Mouse (Mus musculus): ENCODE measurements around the gene Morn1.

The Morn1 gene

DNA sequence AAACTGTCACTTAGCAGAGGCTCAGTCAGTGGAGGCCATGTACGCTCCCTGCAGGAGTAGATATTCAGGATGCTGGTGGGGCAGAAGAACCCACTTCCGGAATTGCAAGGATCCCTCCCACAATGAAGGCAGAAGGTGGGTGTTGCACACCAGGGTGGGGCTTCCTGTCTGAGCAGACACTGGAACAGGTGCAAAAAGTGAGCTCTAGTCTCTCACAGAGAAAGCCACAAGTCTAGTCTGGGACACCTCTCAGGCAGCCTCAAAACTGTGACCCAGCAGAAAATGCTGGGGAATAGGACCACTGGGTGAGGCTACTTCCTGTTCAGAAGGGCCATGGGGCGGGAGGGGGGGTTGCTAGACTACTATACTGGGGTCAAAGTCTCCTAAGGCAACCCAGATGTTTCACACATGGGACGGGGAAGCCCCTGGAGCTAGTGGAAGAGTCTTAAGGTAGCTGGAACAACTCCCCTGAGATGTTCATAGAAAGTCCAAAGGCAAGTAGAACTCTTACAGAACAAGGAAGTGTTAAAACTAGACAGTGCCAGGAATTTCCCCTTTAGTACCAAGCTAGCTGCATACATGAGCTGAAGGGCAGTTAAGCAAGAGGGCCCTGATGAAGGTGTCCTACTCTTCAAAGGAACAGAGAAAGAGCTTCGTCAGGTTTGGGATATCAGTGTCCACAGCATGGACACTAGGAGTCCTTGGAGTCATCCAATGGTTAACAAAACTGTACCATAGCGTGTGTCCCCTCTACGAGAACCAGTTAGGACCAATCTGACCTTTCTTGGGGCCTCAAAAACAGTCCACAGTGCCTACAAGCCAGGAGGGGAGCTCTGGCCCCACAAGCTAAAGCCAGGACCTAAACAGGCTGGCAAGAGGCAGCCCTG is 76.3 kb downstream of the Morn1 start:
- DNase-seq (ENCODE audit: low spot score), result no peak

DNA sequence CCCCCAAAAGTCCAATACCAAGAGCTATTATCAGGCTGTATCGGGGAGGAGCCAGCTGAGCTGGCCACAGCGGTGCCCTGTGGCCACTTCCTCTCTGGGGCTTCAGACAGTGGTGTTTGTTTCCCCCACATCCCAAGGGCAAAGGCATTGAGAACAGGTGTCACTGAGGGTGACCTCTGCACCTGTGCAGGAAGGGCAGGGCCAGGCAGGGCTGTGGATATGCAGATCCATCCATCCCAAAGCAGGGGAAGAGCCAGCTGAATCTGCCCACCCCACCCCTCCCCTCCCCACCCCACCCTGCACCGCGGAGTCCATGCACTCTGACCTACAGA is 76.9 kb downstream of the Morn1 start:
- DNase-seq (ENCODE audit: low spot score), result no peak

DNA sequence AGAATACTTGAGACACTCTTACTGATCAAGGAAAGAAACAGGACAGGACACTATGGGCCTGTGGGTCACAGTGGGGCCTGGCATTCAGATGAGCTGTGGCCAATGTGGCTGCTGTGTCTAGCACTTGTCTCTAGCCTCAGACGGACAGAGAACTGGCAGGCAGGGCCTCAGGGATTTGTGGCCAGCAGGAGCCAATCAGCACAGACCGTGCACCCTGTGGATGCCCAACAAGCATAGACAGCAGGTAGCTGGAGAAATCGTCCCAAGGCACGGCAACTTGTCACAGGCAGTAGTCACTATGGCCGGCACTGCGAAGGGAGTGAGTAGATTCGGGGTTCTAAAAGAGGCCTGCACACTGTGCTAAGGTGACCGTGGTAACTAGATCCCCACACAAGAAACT is 77.3 kb downstream of the Morn1 start:
- no peak for DNase-seq (ENCODE audit: low spot score)

DNA sequence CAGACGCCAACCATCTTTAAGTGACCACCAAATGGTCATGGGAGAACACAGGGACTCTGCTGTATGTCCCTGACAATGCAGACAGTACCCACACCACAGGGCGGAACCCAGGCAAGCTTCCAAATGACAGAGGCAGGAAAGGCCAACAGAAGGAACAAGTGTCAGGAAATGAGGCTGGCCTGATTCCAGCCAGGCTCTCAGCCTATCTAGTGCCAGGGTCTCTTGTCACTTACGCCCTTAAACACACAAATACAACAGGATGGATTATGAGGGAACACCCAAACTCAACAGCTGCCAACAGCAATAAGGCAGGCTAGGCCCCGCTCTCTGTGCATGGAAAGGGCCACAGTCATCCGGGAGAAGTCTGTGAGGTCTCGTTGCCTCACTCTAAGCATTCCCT is 78.2 kb downstream of the Morn1 start:
- peak; percentile 69 for DNase-seq (ENCODE audit: low spot score)

DNA sequence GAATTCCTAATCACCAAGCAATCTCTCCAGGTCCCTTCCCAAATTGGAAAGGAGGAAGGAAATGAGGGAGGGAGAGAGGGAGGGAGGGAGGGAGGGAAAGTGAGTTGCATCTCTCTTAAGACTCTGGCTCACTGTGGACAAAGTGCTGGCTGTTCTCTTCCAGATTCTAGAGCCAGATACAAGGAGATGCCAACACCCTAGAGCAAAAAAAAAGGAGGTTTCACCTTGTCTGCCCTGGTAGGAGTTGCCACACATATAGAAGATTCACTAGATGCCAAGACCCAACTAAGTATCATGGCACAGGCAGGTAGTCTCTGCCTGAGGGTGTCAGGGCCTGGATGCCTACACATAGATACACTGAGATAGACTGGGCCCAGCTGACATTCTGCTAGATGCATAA is 79.5 kb downstream of the Morn1 start:
- DNase-seq (ENCODE audit: low spot score), result no peak

DNA sequence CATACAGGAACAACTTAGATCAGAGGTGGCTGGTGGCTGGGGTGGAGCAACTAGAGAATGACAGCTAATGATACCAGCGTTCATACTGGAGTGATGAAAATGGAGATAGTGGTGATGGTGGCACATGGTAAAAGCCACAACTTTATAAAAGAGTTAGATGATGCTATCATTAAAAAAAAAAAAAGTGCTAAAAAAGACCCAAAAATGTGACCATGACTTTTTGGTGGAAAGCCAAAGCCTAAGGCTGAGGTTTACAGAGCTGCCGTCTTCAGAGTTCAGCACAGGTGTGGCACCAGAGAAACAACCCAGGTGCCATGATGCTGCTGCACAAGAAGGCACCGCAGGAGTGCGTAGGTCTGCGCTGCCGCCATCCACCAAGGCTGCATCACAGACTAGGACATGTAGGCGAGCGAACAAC is 82.5 kb downstream of the Morn1 start:
- no peak for DNase-seq (ENCODE audit: low spot score)

DNA sequence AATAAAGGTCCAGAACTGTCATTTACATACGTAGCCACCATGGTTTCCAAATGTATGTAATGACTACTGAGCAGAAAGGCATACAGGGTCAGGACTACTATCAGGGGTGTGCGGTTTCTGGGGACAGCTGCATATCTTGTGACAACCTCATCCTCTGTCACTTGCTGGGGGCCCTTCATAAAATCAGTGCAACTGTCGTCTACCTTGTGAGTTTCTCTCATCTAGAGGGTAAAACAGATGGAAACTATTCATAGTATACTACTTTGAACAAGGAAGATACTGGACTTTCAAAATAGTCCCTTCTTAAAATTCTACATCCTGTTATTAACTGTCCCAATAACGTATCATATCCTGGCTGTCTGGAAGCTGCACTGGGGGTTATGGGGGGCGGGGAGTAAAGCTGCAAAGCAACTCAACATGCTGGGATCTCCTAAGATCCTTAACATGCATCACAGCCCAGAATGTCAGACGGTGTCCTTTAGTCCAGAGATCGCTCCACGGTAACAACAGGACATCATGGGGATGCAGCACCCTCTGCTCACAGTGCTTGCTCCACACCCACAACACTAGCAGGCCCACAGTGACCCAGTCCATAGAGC is 84.3 kb downstream of the Morn1 start:
- DNase-seq (ENCODE audit: low spot score), result no peak

DNA sequence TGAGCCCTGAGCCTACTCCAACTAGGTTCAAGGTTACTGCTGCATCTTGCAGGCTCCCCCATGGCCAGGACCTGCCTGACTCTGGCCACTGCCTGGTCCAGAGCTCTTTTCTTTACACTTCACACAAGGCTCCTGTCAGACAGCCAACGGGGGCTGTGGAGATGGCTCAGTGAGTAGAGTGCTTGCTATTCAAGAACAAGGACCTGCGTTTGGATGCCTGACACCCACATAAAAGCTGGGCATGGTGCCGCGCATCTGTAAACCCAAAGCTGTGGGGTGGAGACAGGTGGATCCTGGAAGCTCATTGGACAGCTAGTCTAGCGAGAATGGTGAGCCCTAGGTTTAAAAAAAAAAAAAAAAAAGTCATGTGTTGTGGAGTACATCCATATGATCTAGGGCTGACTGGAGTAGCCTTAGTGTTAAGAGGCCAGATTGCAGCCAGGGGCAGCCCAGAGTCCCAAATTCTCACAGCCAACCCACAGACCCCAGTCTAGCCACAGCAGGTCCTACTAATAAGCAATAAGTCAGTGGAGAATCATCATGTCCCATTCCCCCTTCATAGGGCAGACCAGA is 85.7 kb downstream of the Morn1 start:
- no peak for DNase-seq (ENCODE audit: low spot score)

DNA sequence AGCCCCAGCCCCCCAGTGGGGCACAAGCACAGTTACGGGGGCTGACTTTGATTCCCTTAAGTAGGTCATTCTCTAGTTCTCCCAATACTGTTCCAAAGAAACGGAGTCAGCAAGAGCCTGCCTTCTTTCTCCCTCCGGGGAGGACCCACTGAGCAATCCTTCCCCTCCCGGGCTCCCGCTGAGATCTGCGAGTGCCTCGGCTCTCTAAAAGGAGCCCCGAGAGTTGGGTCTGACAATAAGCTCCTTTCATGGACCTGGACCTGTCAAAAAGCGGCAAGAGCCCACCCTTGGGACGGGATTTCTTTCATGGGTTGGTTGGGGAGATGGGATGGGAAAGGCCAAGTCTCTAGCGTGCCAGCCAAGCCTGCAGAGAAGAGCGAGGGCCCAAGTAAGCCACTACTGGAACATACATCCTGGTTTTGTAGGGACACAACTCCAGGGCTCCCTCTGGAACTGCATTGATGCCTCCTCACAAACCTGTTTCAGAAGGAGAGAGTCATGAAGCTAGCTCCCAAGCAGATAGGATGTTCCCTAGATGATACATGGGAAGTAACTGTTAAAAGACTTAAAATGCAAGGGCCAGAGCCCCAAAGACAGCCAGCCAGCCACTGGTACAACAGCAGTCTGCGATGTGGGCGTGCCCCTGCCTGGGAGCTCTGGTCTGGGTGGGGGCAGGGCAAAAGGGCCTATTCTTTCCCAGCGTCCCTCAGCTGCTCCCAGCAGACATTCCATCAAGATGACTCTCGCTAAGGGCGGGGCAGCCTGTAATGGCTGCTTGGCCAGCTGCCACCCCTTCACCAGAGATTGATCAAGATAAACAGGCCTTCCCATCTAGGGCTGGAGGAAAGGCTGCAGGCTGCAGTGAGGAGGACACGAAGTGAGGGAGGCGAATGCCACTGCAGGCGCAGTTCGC is 86.8 kb downstream of the Morn1 start:
- DNase-seq (ENCODE audit: low spot score), result peak; percentile 86

DNA sequence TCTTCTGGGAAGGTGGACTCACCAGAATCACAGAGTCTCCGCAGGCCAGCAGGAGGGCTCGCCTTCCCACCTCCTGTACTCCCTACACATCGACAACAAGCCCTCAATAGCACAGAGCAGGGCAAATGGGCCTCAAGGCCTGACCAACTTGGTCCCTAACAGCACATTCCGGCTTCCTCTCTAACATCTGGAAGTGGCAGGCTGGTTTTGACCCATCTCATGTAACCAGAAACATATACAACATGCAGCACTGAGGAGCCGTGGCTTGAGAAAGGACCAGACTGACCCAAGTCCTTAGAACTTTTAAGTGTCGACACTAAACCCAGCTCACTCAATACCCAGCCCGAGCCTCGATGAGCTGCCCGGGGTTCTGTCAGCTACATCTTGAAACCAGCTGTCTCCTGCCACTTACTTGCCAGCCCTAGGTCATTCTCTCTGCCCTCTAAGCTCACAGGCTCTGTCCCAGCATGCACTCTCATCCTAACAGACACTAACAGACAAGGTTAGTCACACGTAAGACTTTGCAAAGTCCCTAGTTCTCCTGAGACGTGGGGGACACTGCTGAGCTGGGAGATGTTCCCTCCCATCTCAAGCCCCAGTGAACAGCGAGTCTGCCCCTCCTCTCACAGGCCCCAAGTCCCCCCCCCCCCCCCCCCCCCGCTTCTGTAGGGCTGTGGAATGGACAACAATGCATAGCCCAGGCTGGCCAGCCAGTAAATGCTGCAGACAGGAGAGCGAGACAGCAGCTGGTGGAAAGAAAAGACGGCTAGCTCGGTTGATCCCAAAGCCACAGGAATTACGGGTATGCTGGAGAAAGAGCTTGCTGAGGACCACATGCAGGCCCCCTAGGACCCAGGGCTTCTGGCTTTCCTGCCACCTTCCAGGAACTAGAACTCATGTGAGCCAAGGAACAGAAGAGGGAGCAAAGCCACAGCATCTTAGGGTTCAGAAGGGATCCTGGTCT is 87.7 kb downstream of the Morn1 start:
- no peak for DNase-seq (ENCODE audit: low spot score)

DNA sequence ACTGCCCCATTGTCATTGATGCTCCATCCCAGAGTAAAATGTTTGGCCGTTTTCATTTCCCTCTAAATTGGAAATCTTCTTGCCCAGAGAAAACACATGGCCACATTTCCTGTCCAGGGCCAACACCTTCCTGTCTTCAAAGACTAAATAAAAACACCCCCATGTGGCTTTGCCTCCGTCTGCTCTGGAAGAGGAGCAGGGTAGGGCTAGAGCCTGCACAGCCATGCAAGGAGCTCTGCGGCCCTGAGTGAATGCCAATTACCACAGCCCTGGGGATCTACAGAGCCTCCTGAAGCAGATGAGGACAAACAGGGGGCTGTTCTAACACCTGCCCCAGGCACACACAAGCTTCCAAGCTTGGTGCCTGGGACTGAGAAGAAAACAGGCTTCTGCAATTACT is 89.8 kb downstream of the Morn1 start:
- no peak for DNase-seq (ENCODE audit: low spot score)

DNA sequence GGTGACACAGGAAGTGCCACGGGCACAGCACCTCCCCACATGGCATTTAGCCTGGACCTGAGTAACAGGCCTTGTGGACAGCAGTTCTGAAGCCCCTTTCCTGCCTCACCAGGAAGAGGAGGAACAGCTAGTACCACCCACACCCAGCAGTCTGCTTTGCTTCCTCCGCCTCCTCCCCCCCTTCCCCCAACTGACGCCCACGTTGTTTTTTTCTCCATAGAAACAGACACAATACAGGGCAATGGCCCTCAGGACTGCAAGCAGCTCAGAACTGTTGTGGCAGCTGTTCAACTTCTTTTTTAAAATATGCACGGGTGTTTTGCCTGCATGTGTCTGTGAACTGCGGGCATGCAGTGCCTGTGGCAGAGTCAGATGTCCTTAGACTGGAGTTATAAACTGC is 91.9 kb downstream of the Morn1 start:
- peak; percentile 60 for DNase-seq (ENCODE audit: low spot score)

DNA sequence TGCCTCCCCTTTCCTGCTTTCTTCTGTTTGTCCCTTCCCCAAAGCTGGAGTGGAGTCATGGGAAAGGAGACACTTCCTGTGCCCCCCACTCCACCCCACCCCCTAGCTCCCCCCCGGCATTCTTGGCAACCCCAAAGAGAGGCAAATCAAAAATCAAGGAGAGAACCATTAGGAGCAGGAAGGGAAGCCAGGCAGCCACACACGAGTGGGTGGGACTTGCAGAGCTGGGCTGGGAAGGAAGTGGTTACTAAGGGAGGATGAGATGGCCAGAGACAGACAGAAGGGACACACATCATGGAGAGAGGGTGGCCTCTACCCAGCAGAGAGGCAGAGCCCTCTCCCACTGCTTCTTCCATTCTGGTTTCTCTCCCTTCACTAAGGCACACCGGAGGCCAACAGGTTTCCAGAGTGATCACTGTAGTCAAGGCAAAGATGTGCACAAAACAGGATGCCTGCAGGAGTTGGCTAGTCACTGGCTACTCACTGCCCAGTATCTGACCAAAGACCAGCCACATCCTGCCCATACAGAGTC is 92.7 kb downstream of the Morn1 start:
- DNase-seq (ENCODE audit: low spot score), result no peak

DNA sequence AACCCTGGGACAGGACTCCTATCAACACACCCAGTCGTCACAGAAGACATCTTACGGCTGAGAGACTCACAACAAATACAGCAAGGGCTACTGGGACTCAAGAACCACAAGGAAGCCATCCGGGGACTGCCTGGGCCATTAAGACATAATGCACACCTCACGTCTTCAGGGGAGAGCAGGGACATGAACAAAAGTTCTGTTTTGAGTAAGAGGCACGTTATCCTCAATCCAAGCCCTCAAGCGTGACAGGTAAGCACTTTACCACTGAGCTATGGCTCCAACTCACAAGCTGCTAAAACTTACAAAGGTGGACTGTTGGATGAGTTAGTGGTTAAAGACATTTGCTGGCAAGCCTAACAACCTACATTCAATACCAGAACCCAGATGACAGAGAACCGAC is 96.8 kb downstream of the Morn1 start:
- DNase-seq (ENCODE audit: low spot score), result no peak

DNA sequence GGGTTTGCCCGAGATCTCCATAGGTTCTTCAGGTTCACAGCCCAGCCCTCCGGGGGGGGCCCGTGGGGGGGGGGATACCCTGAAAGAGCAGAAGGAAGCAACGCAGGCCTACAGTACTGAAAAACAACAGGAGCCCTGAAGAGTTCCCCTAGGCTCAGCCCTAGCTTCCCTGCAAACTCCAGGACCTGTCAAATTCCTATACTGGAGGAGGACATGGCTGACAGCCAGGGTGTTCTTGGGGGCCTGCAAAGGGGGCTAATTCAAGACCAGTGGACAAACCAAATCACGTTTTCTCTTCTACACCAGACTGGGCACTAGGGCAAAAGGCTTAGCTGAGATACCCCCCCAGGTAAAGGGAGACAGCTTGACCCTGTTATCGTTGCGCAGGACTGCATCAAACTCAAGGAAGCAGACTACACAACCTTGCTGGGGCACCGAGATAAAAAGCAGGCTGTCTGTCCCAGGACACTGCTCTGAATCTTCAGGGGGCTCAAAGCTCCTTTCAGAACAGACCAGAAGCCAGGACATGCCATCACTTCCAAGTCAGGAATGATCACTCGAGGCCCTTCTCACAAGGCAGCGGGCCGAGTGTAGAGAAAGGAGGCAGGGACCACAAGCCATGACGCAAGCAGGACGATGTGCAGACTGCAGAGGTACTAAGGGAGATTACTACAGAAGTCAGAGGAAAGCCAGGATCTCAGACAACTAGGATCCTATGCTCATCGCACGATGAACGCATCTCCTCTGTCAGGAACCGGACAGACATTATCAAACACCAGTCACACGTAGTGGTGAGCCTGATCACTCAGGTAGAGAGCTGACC is 98.1 kb downstream of the Morn1 start:
- no peak for DNase-seq (ENCODE audit: low spot score)

DNA sequence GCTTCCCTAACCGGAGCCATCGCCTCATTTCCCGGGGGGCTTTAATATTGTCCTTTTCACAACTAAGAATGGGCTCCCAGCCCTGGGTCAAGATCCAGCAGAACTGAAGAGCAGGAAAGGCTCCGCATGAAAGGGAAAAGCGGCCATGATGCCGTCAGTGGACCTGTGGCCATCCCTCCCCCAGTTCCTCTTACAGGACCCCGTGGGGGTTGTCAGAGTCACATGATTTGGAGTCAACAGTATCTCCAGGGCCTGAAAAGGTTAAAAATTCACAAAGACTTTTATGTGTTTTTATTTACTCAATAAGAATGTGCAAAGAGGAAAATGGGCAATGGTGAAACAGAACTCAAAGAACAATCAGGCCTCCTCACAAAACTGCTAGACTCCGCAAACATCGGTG is 99.5 kb downstream of the Morn1 start:
- no peak for DNase-seq (ENCODE audit: low spot score)

DNA sequence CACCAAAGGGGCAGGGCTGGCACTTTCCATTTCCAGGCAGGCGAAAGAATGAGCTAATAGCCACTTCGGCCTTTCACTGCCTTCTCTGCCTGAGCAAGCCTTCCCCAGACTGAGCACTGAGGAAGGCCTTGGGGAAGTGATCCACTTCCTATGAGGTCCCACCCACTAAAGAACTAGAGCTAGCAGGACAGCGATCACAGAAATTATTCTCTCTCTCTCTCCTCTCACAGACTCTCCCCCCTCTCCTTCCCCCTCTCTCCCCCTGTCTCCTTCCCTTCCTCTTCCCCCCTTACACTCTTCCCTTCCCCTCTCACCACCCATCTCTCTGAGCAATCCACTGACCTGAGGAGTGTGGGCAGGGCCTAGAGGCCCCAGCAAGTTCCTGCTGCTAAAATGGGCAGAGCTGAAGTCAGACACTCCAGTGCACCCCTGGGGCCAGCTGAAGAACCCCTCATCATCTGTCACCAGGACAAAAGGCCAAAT is 100.9 kb downstream of the Morn1 start:
- no peak for DNase-seq (ENCODE audit: low spot score)

DNA sequence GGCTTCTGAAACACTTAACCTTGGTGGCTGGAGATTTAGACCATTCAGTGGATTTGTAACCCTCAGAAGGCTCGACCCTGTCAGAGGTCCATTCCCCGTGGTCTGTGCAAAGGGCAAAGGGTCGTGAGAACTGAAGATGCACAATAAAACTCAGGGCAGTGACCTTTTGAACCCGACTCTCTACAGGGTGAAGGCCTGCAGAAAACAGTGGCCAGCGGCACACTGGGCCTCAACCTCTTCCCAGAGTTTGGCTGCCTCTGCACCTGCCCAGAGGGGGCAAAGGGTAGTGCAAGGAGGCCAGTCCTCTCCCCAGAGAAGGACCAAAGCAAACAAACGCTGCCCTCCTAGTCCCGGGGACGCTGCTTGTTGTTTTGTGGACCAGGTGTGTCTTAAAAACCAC is 102.0 kb downstream of the Morn1 start:
- no peak for DNase-seq (ENCODE audit: low spot score)

DNA sequence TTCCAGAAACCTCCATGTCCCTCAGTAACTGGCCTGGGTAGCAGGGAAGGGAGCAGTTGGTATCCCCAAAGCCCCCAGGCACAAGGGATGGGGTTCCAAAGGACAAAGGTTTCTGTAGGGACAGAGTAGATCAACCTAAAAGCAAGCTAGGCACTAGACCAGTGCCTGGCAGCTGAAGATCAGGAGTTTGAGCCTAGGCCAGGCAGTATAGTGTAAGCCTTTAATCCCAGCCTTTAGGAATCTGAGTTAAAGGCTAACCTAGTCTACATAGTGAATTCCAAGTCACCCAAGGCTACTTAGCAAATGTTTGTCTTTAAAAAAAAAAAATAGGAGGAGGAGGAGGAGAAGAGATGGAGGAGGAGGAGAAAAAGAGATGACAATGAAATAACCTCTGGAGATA is 102.4 kb downstream of the Morn1 start:
- DNase-seq (ENCODE audit: low spot score), result no peak

DNA sequence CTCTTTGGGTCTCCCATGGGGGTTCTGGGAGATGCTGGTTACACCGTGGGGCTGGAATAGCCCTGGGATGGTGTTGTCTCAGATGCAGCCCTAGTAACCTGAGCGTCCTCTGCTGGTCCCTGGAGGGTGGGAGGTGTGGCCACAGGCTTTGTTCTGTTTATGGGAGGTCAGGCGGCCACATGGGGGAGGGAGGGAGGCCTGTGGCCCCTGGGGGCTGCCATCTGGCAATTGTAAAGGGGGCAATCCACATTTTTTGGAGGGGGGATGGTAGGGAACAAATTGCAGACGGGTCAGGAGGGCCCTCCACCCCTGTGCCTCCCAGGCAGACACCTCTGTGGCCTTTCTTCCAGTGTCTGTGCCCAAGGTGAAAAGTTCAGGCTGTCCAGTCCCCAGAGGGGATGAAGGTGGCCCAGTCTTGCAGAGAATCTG is 103.3 kb downstream of the Morn1 start:
- no peak for DNase-seq (ENCODE audit: low spot score)

All from layer of hippocampus, adult 11-12 months (tissue).